Mouse (Mus musculus) layer of hippocampus, postnatal 10 days (tissue): ENCODE data around the gene Tspan14. TPM values are rescaled to one million over a fixed set of nuclear protein-coding genes. Genes with fewer than 3 reads are reported as not detected.

ENCODE experiments used
- DNase-seq, 2 experiments: peaks; one replicate each; pipeline ENCODE4 v3.0.0; 2021; ENCODE audit warnings: low spot score in 2 of 2
- total RNA-seq, 2 experiments: library from RNA; stranded (reverse); gene quantifications; 2 replicates each; pipeline ENCODE4 v1.2.3; 2021

The Tspan14 gene
- total RNA-seq, 2 experiments from 2014 or later = 47.3 to 48.7 TPM

DNA sequence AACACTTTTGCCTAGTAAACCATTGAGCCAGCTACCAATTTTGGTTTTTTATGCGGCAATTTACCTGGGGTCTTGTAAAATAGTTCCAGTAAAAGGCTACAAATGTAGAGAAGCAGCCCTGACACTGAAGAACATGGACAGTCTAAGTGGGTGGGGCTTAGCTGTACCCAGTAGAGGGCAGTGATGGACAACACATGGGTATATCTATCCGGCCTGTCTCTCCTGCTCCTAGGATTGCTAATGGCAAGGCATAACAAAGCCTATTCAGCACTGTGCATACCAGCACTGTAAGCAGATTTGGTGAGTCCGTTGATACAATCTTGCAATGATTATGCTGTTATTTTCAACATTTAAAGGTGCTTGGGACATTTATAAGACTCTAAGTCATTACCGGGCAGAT lies 12.4 kb upstream of the Tspan14 start:
- DNase-seq = peak in 1 of 2 experiments; percentile 53

DNA sequence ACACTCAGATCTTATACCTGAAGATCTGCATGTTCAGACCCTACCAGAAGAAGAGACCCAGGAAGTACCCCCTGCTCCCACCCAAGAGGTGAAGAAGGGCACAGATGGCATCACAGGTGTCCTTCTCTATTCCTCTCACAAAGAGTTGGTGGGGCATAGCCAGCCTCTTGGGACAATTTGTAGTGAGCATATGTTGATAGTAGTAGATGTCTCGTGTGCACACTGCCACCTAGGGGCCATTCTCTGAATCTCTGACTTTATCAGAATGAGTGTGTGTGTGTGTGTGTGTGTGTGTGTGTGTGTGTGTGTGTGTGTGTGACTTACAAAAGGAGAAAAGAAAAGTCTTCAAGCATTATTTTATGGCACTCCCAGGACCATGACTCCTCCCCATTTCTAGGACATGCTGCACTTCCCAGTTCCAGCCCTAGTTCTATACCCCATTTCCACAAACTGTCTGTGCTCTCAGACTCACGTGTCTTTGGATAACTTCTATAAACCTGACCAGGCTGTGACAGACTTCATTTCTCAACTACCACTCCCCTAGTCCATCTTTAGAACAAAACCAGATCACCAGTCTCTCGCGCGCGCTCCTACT lies 8.6 kb upstream of the Tspan14 start:
- DNase-seq = peak; percentile 73 to 78

DNA sequence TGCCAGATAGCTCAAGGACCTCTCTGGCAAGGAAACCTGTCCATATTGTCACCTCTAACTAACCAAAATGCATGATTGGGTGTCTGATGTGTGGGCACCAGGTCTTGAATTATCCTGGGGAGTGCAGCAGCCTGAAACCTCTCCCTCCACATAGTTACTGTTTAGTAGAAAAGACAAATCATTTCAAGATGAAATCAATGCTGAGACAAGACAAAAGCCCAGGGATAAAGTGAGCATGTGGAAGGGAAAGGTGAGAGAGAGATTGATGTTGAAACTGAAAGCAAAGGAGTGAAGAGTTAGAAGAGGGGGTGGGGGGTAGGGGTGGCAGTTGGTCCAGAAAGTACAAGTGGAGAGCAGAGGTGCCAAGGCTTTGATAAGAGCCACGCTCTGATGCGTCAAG lies 1.4 kb upstream of the Tspan14 start:
- no peak for DNase-seq

DNA sequence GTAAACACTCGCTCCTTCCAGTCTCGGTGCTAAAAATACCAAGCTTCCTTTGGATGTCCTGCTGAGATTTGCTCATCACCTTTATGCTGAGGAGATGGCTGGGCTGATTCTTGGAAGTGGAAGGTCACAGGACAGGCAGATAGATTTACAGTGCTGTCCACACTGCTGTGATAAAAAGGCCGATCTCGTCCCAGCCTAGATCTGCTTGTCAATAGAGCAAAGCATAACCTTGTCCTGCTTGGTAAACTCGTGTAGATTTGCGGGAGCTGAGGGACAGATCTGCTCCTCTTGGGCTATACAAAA lies 942 bp upstream of the Tspan14 start:
- DNase-seq = no peak

DNA sequence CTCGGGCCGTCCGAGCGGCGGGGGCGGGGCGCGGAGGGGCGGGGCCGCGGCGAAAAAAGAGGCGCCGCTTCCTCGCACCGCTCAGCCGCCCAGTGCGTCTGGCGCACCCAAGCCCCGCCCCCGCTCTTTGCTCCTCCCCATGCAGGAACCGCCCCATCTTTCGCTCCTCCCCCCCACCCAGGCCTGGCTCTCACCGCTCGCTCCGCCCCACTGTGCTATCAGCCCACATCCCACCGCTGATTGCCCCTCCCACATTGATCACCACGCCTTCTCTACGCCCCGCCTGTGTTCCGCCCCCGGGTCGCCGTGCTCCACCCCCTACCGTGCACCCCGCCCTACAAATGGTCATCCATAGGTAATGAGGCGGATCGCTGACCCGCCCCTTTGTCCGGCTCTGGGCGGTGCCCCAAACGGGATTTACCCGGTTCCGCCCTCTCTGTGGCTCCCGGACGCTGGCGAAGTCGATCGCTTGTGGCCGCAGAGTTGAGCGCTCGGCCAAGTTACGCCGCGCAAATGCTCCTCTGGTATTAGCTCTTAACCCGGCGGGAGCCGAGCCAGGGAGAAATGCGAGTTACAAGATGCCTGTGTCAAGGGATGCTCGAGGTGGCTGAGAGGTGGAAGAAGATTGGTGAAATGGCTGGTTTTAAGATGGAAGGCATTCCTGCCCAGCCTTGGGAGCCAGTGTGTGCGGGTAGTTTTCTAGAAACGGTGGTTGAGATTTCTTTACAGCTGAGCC lies 423 bp upstream of the Tspan14 start:
- peak; percentile 91 to 96 for DNase-seq

DNA sequence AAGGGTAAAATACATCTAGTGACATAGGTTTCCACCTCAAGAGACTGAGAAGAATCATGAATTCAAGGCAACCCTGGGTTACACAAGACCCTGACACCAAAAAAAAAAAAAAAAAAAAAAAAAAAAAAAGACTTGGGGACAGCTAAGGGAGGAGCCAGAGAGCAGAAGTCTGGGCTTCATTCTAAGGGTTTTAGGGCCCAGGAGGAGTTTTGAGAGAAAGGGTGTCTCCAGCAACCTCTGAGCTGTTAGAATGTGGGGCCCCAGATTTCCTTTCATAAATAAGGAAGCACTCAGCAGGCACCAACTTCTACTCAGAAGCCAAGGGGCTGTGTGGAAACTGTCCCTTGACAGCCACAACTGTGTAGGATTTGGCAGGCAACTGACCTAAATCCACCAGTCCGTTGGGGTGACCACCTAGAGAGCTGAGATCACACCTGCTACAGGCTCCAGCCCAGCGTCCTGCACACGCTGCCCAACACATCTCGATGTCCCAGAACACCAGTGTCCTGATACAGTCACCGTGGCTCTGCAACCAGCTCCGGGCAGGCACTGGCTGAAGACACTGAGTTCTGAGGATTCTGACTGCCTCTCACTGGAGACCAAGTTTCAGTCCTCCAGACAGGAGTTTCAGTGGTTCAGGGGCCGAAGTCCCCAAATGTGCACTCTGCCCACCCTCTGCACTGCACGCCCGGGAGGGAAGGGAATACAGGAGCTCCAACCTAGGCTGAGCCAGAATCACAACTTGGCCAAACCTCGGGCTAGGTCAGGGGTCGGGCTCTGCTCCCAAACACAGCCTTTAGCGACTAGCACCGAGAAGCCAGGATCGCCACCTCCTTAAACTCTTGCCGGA lies 875 bp downstream of the Tspan14 start:
- no peak for DNase-seq

DNA sequence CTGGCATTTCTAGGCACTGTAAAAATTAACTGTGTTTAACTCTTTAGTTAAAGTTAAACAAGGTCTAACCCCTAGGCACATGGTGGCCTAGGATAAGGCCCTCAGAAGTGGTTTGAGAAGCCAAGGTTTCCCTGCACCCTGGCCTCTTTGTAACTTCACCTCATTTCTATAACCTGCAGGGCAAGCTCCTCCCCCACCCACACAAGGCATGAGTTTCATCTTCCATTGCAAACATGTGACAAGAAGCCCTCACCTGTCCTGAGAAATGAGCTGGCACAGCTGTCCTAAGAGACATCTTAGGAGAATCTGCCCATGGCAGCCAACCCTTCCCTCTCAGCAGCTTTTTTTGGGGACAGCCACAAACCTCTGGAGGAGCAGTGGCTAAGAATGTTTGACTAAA lies 1.7 kb downstream of the Tspan14 start:
- no peak for DNase-seq

DNA sequence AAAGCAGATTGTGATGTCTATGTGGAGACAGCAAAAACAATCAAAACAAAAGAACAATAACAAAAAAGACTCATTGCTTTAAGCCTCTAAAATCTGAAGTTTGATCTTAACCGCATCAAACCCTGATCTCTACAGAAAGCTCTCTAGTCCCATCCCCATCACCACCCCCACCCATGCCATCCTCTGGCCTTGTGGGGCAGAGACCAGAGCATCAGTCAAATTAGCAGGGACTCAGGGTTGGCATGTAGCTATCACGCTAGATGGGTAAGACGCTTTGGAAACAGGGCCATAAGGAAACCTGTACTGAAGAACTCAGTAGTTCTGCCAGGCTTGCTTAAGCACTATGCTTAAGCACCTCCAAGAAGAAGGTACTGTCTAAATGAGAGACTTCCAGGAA lies 2.4 kb downstream of the Tspan14 start:
- no peak for DNase-seq

DNA sequence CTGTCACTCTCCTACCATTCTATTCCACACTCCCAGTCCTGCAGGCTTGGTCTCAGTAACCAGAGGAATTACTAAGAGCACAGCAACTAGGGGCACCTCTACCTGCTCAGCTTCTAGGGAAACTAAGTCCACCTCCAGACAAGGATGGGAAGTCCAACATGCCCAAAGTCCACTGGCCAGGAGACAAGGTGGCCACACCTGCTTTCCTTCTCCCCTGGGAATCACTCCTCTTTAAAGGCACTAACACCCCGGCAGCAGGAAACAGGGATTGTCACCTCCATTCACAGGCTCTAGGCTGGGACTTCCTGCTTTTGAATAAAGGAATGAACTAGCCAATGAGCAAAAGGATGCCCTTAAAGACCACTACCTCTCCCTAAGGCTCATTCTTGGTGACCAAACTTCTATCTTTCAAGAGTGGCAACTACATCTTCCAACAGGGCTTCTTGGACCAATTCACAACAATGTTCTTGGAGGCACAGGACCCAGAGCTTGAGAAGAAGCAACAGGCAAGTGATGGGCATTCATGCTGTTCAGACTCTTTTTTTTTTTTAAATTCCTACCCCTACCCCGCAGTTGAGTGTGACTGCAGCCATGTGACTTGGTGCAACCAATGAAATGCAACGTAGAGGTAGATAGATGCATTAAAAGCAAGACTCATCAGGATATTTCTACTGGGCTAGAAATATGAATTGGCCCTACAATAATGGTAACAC lies 3.0 kb downstream of the Tspan14 start:
- no peak for DNase-seq

DNA sequence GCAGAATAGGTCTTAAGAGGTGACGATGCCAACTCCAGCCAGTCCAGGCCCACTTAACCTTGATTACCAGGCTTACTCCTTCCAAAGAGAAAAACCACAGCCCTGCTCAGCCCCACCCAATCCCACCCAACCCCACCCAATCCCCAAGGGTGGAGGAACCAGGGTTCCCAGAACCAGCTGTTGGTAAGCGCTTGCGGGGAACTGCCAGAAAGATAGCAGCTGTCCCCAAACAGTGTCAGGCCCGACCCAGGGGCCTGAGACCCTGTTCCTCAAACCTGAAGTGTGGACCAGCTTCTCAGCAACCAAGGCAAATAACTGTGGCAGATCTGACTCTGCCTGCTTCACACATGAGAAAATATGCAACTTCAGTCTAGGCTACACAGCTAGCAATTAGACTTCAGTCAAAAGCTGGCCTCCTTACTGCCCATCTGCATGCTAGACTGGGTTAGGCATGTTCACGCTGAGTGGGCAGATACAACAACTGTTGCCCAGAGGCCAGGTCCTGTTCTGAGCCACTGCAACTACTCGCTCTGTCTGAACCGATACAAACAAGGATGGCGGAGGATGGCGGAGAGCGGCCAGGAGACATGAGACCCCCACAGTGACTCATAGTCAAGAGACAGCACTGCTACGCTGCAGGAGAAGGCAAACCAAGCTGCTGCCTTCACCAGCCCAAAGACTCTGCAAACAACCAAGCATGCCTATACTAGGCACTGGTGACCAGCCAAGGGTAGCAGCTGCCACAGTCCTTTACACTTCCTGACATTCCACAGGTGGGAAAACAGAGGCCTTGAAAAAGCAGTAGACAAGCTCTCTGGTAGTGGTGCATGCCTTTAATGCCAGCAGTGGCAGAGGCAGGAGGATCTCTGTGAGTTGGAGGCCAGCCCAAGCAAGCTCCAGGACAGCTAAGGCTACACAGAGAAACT lies 4.0 kb downstream of the Tspan14 start:
- DNase-seq = no peak

DNA sequence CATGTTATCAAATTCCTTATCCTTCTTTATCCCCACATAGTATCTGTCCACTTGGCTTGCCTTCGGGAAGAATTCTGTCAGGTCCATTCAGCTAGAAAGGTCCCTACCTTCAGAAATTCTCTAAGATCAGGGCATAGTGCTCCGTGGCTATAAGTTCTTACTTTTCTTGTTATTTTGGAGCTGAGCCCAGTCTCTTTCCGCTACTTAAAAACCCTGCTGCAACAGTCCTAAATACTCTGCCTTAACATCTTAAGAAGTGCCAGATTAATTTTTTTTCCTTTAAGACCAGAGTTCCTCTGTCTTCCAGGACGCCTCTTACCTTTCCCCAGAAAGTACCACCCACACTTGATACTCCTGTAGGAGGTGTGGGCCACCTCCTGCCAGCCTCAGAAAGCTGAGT lies 6.4 kb downstream of the Tspan14 start:
- no peak for DNase-seq

DNA sequence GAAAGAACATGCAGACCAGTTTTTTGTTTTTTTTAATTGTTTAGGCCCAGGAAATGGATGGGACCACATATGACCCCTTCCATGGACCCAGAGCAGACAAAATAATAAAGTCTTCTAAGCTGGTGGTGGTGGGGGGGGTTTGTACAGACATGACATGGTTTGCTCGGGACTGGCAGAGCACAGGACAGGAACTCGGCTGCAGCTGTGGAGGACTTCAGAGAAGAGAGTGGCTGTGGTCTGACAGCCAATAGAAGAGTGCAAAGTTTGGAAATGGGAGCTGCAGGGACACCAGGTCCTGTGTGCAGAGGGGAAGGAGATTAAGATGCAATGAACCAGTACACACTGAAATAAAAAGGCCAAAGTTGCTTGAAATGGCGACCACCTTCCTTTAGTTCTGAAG lies 7.0 kb downstream of the Tspan14 start:
- no peak for DNase-seq

DNA sequence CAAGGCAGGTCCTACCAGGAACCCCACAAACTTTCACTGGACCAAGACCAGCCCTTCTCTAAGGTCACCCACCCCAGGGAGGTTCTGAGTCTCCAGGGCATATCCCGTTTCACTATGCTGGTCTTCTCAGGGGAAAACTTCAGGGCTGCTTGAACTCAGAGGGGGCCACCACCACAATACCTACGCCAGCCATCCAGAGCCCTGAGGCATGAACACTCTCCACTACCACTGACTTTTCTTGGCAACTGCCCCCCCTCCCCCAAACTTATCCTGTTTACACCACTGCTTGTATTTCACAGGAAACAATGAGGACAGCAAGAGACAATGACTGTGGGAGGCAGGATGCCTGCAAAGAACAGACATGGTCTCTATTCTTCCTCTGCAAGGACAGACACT lies 7.6 kb downstream of the Tspan14 start:
- no peak for DNase-seq

DNA sequence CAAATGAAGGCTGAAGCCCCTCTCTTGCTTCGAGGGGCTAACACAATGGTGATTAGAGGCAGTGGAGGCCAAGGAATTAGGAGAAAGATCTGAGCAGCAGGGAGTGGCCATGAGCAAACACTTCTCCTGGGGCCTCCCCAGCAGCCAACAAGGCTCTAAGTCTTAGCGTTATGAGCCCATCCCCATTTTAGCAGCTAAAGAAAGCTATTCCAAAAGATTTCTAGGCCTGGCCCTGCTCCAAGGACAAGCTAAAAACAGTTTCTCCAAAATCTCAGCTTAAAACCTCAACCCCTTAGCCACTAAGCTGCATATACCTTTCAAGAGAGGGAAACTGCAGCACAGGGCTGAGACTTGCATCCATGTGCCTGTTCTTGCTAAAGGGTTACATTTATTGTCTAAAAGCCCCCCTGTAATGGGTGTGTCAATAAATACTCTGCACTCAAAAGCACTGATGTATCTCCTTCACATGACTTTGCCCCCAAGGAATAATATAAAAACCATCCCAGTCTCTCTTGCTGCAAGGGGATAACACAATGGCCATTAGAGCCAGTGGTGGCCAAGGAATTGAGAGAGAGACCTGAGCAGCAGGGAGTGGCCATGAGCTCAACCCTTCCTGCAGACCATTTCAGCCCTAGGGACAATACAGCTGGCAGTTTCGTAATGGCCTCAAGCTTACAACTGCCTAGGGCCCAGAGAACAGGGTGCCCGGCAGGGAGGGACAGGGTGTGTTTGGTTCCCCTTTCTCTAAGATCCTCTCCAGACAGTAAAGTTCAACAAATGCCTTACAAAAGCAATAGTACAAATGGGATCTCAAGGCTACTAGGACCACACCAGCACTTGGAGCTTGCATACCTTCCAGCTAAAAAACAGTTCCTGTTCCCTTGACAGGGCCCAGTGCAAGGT lies 8.3 kb downstream of the Tspan14 start:
- no peak for DNase-seq

DNA sequence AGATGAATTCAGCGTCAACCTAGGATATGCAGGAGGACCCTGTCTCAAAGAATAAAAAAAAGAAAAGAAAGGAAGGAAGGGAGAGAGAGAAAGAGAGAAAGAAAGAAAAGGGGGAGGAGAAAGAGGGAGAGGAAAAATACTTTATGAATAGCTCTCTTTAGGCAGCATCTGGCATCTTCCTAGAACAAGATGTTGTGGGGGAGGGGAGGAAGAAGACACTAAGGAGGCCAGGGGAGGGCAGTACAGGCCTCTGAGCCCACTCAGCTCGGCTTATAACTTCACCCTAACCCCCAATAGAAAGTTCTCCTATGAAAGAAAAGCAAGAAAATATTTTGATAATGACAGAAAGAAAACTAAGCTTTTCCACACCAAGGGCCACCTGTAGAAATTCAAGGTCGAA lies 9.0 kb downstream of the Tspan14 start:
- DNase-seq = no peak

DNA sequence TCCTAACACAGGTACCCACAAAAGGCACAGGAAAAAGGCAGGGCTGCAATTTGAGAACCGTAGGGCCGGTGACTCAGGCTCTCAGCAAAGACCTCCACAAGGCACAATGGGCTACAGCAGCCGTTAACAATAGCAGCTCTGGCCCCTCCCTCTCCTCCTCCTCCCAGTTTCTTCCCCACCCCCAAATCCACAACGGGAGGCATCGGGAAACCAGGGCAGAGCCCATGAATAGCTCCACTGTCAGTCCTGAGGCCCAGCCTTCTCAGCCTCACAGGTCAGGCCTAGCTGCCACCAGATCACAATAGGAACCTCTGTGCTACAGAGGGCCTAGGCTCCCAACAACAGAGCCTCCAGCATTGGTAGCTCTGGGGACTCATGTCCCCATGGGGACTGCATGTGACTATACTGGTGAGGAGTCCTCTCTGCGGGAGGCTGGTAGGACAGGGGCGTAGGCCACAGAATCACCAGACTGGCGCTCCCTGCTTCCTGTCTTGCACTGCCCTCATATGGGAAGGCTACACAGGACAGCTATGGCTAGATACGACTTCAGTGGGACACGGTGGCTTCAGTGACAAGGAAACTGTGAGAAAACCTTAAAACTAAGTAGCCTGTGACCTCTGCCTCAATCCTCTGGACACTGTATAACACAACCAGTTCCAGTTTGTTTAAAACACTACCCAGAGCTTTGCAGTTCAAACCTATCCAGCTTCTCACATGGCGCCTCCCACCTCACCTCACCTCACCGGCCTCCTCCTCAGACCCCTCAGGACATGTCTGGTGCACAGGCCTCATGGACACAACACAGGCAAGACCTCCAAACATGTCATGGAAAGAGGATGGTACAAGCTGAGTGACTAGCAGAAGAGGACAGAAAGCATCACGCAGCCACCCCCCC lies 10.1 kb downstream of the Tspan14 start:
- DNase-seq = peak; percentile 61 to 66

DNA sequence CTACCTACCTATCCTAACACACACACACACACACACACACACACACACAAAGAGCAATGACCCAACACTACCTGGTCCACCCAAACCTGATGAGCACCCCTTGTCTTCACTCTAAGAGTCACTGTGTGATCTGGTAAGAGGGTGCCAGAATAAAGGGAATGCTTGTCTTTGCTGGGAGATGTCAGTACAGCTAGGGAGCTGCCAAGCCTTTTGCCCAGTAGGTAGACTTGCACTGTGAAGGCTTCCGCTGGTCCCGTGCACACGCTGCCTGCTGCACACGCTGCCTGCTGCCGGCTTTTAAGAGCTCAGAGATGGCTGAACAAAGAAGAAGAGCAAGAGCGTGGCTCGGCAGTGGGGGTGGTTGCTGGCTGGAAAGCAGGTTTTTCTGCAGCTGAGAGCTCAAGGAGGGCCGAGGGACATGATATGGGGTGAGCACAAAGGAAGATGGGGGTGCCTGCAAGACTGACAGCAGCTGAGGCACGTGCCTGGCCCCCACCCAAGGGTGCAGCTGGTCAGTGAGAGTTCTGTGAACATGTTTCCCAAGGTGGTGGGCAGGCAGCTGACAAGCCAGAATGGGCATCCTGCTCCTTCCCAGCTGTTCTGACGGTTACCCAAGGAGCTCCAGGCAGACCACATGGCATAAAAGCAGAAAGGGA lies 10.9 kb downstream of the Tspan14 start:
- DNase-seq = peak; percentile 79 to 82

DNA sequence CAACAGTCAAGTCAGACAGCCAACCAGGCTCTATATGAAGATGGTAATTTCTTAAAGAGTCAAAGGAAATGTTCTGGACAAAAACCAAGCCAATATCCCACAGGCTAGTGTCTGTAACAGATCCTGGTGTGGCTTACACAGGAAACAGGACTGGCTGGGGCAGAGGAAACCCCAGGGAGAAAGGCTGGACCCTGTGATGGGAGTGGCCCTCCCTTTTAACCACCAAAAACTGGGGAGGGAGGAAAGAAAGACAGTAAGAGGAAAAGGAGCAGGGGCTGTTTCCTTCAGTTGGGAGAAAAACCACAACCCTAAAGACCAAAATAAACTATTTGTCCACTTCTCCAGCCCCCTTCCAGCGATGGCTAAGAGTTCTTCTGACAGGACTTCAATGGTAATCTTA lies 11.5 kb downstream of the Tspan14 start:
- no peak for DNase-seq
